Mouse (Mus musculus) stomach, postnatal 0 days (tissue): ENCODE measurements at regions not wholly inside any gene's neighbourhood (a gene's known extent, or its start where the extent isn't known, plus 50 kb on each side); places are given as distances from the start of the nearest gene placed in this dataset.

Experiments used
- CTCF ChIP-seq: IDR thresholded peaks from 2 replicates; pipeline ENCODE4 v1.5.1; 2016; ENCODE audit warnings: antibody characterized with exemption, low read depth, mild to moderate bottlenecking, moderate library complexity
- EP300 ChIP-seq: optimal IDR thresholded peaks from 2 replicates; pipeline ENCODE3; 2016; ENCODE audit warnings: antibody characterized with exemption

- TF ChIP-seq CTCF (no peak), EP300 (no peak)
These were observed 268.9 kb downstream of the Tns1 start for GRCm38 (mm10) chr1:73855306-73855705.
